Mouse (Mus musculus) inflammation-experienced regulatory T-cells (primary cell): Measurements from ENCODE around the gene Slc7a7. TPM values are rescaled to one million over a fixed set of nuclear protein-coding genes. Genes with fewer than 3 reads are reported as not detected.

Experiments
- polyA plus RNA-seq, 2 experiments: library from polyadenylated mRNA; unstranded; fragments of 100-300 nt; shearing (Covaris generic); gene quantifications; one replicate each; pipeline ENCODE4 v1.2.1; 2017

The Slc7a7 gene
- 1 to 10 TPM; 1.5 to 1.6 TPM for polyA plus RNA-seq

GRCm38 (mm10) chr14:54417623-54418081 lies at the start of gene Slc7a7:
Slc7a7 (minus strand) TSS chr14:54417780.

GRCm38 (mm10) chr14:54463959-54464292 lies 46.3 kb upstream of the Slc7a7 start, which contains the start of gene Lrp10:
Lrp10 (plus strand) TSS chr14:54464137.

GRCm38 (mm10) chr14:54431334-54432077 lies 13.9 kb upstream of the Slc7a7 start, which contains the start of gene Mmp14:
Mmp14 (plus strand) TSS chr14:54431612.

GRCm38 (mm10) chr14:54426689-54427398 lies 9.3 kb upstream of the Slc7a7 start, which contains the start of gene Mrpl52:
Mrpl52 (plus strand) TSS chr14:54426909.

DNA sequence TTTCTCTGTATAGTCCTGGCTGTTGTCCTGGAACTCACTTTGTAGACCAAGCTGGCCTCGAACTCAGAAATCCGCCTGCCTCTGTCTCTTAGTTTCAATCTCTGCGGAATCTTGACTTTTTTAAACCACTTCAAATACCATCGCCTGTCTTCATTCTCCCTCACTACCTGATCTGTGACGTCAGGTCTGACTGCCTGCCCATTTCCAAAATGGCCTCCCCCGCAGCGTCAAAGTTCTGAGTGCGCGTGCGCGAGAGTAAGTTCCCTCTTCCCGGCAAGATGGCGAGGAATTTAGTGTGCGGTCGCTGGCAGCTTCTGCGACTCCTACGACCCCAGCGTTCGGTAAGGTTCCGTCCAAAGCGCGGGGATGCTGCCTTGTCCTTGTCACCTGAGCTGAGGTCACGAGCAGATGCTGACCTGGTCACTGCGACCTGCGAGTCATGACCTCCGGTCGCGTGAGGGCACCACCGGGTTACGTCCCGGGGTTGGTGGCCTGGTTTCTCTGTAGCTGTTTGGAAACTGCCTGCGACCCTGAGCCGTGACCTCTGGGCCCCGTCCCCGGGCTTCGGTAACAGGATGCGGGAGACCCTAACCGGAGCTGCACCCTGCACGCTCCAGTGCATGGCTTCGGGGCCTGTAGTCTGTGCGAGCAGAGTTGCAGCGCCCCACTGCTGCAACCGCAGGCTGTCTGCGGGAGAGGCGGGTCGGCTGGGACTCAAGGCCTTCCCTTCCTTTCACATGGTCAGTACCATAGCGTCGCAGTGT lies 56.8 kb downstream of the Slc7a7 start, which contains the start of gene Oxa1l:
TSS of gene Oxa1l (plus strand) at position 258 of the 764 bp plus-strand sequence.

Other genes starting within 250 kb of the Slc7a7 start
- 100 to 1,000 TPM; 437 to 475 TPM for gene Dad1, start 163.7 kb downstream of the Slc7a7 start, polyA plus RNA-seq
- gene Abhd4, start 163.6 kb downstream of the Slc7a7 start, polyA plus RNA-seq = 10 to 100 TPM; 20.6 to 32.2 TPM
- gene Olfr49, start 132.8 kb downstream of the Slc7a7 start, polyA plus RNA-seq = under 1 TPM in 1 of 2 experiments, not detected in 1; 0.04 TPM
- 10 to 100 TPM; 54.3 to 58.1 TPM for gene Oxa1l, start 56.9 kb downstream of the Slc7a7 start, polyA plus RNA-seq
- 100 to 1,000 TPM; 170 to 222 TPM for gene Mrpl52, start 9.1 kb upstream of the Slc7a7 start, polyA plus RNA-seq
- 10 to 100 TPM in 1 of 2 experiments, 1 to 10 TPM in 1; 6.7 to 25.0 TPM for gene Mmp14, start 13.8 kb upstream of the Slc7a7 start, polyA plus RNA-seq
- gene Lrp10, start 46.4 kb upstream of the Slc7a7 start, polyA plus RNA-seq = 100 to 1,000 TPM; 364 to 420 TPM
- gene Rem2, start 58.3 kb upstream of the Slc7a7 start, polyA plus RNA-seq = under 1 TPM; 0.35 to 0.87 TPM
- gene Prmt5, start 99.7 kb upstream of the Slc7a7 start, polyA plus RNA-seq = 10 to 100 TPM; 35.4 to 48.8 TPM
- 10 to 100 TPM; 32.7 to 36.5 TPM for gene Haus4, start 136.8 kb upstream of the Slc7a7 start, polyA plus RNA-seq
- gene Ajuba, start 159.8 kb upstream of the Slc7a7 start, polyA plus RNA-seq = under 1 TPM; 0.81 to 0.84 TPM
- gene 4931414P19Rik, start 188.2 kb upstream of the Slc7a7 start, polyA plus RNA-seq = 1 to 10 TPM; 1.8 to 1.9 TPM
- 100 to 1,000 TPM; 173 to 203 TPM for gene Psmb5, start 200.2 kb upstream of the Slc7a7 start, polyA plus RNA-seq
- gene Psmb11, start 203.7 kb upstream of the Slc7a7 start, polyA plus RNA-seq = under 1 TPM; 0.08 to 0.17 TPM
- not detected for gene Gm17606, start 223.2 kb upstream of the Slc7a7 start, polyA plus RNA-seq
- gene Cdh24, start 223.6 kb upstream of the Slc7a7 start, polyA plus RNA-seq = 1 to 10 TPM; 1.8 to 1.9 TPM